ENCODE assay signal across 8 mouse cellular contexts in genomic region chr2:5614896-5615295, GRCm38 (mm10).
DNase-seq lines count a peak whose midpoint lies in the region; ATAC-seq and TF ChIP-seq lines count a peak whose summit lies in the region.

No protein-coding gene starts in this region.

- intact Hi-C loops in left cerebral cortex, adult 2 months (cut with DNase I), result loop anchor here (10.0 kb wide), 1 partner anchor 60 kb away; no protein-coding TSS in a partner anchor

- no peaks in the 10 kb centered on the region for H3K36me3 ChIP-seq in forebrain, postnatal 0 days (ENCODE audit: insufficient read depth)
- no peaks in the 10 kb centered on the region for H3K36me3 ChIP-seq in forebrain, embryonic 13.5 days (ENCODE audit: poor library complexity, severe bottlenecking)
- H3K36me3 ChIP-seq in neural tube, embryonic 14.5 days (ENCODE audit: control insufficient read depth, insufficient read depth, low read length), result no peaks in the 10 kb centered on the region

- TF ChIP-seq CTCF in forebrain, postnatal 0 days (IDR thresholded peaks at IDR 0.05; ENCODE audit: low read depth), result no peak
- TF ChIP-seq CTCF in left cerebral cortex, adult 2 months (IDR thresholded peaks at IDR 0.05), result no peak

- 71% methylated on average over 3 of the region's 3 CpGs for WGBS in forebrain, postnatal 0 days
- 79% methylated on average over 3 of the region's 3 CpGs for WGBS in forebrain, embryonic 13.5 days
- 75% methylated on average over 3 of the region's 3 CpGs for WGBS in neural tube, embryonic 14.5 days

- no peak for ATAC-seq in forebrain, postnatal 0 days
- ATAC-seq in forebrain, embryonic 13.5 days, result no peak
- 0 out of 2 replicates have a peak, but pooled peaks have one; percentile 23 for ATAC-seq in granulocyte monocyte progenitor cell, adult 5-6 weeks (replicated peaks; ENCODE audit: poor library complexity, severe bottlenecking)
- peak; percentile 45; the same call in 1 of the 2 replicates for ATAC-seq in neural tube, embryonic 14.5 days (ENCODE audit: low read depth)

- no peaks in the 10 kb centered on the region for H3K9me3 ChIP-seq in forebrain, postnatal 0 days (ENCODE audit: low read length)
- no peaks in the 10 kb centered on the region for H3K9me3 ChIP-seq in forebrain, embryonic 13.5 days (replicated peaks)
- no peaks in the 10 kb centered on the region for H3K9me3 ChIP-seq in neural tube, embryonic 14.5 days (ENCODE audit: control insufficient read depth, low read length)

- no peak overlapping the region for H3K4me2 ChIP-seq in forebrain, postnatal 0 days (ENCODE audit: low read depth)
- H3K4me2 ChIP-seq in forebrain, embryonic 13.5 days, result no peak overlapping the region
- no peak overlapping the region for H3K4me2 ChIP-seq in neural tube, embryonic 14.5 days (ENCODE audit: low read depth, low read length)

- H3K4me1 ChIP-seq in forebrain, postnatal 0 days (ENCODE audit: insufficient read depth), result peaks cover 8% of the 10 kb centered on the region; the same call in 1 of the 2 replicates
- peaks cover 28% of the 10 kb centered on the region for H3K4me1 ChIP-seq in forebrain, embryonic 13.5 days
- 0 out of 2 replicates have a peak, but pooled peaks cover 5% of the 10 kb centered on the region for H3K4me1 ChIP-seq in neural tube, embryonic 14.5 days (ENCODE audit: control insufficient read depth, insufficient read depth, low read length)

- DNase-seq in forebrain, postnatal 0 days, result peak; percentile 30
- peak; percentile 66 for DNase-seq in 3134 (ENCODE audit: extremely low read depth, insufficient read length, low spot score)
- DNase-seq in T-cell, adult 2 months (ENCODE audit: low spot score), result peak; percentile 27
- DNase-seq in left cerebral cortex, adult 2 months (ENCODE audit: extremely low spot score in 1 of 2, low spot score in 2 of 2), result peak; percentile 56 to 68
- no peak for DNase-seq in yolk sac, embryonic 10.5 days (ENCODE audit: low spot score)

- no peak overlapping the region for H3K27ac ChIP-seq in forebrain, postnatal 0 days (ENCODE audit: low read depth, low read length)
- no peak overlapping the region for H3K27ac ChIP-seq in forebrain, embryonic 13.5 days
- no peak overlapping the region for H3K27ac ChIP-seq in left cerebral cortex, adult 2 months
- H3K27ac ChIP-seq in neural tube, embryonic 14.5 days (ENCODE audit: low read depth, low read length), result no peak overlapping the region

- no peak overlapping the region for H3K4me3 ChIP-seq in forebrain, postnatal 0 days (ENCODE audit: low read depth, low read length)
- no peak overlapping the region for H3K4me3 ChIP-seq in forebrain, embryonic 13.5 days
- H3K4me3 ChIP-seq in left cerebral cortex, adult 2 months, result no peak overlapping the region
- H3K4me3 ChIP-seq in neural tube, embryonic 14.5 days (ENCODE audit: low read depth, low read length), result no peak overlapping the region

- H3K9ac ChIP-seq in forebrain, postnatal 0 days, result no peak overlapping the region
- no peak overlapping the region for H3K9ac ChIP-seq in forebrain, embryonic 13.5 days
- H3K9ac ChIP-seq in neural tube, embryonic 14.5 days (replicated peaks; ENCODE audit: low read depth, low read length), result no peak overlapping the region

- H3K27me3 ChIP-seq in forebrain, postnatal 0 days (ENCODE audit: insufficient read depth, low read length), result no peaks in the 10 kb centered on the region
- H3K27me3 ChIP-seq in forebrain, embryonic 13.5 days, result no peaks in the 10 kb centered on the region
- no peaks in the 10 kb centered on the region for H3K27me3 ChIP-seq in neural tube, embryonic 14.5 days (ENCODE audit: control insufficient read depth, insufficient read depth, low read length)

Comparison
In these comparisons a context has a peak if more than half of its experiments do, and no peak if none do; other contexts are left out.
1. ATAC-seq: peak in granulocyte monocyte progenitor cell, adult 5-6 weeks (single experiment) and neural tube, embryonic 14.5 days (single experiment); none in forebrain, postnatal 0 days (single experiment) and forebrain, embryonic 13.5 days (single experiment).